In the genomic region with DNA sequence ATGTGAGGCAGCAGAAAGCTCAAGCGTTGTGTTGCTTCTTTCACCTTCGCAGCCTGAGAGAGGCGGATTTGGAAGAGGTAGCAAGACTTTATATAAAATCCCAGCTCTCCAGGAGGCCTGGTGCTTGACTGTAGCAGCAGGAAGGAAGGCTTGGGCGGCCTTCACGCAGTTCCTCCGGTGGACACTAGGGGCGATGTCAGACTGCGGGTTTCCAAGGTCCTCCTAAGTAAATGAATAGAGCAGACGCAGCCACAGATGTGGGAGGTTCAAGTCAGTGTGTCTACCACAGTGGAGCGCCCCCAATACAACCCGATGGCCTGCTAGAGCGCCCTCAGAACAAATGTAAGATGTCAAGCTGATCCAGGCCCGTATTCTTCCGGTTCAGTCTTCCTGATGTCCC, we compare ENCODE assay signal across 9 mouse cellular contexts.
A peak's percentile ranks its signal among the peaks of the same experiment; 100 is the strongest.
DNase-seq lines count a peak whose midpoint lies in the region; TF ChIP-seq lines count a peak whose summit lies in the region.
"Had no signal": no experiment of that assay in that cellular context is flagged by ENCODE, and none has a peak within 500 bp of the region (broad histone marks: within the 10 kb centered on the region; RNA-seq: fewer than 3 reads in every experiment).

No protein-coding gene starts in this region.

- peak; percentile 75 to 78 for DNase-seq in adrenal gland, adult 18-20 months (ENCODE audit: low spot score in 2 of 2)
- peak; percentile 81 for DNase-seq in embryo, embryonic 10.5 days (ENCODE audit: low spot score)
- DNase-seq in heart, adult 9 months (ENCODE audit: low spot score in 2 of 2), result peak; percentile 10 to 62
- peak; percentile 74 for DNase-seq in layer of hippocampus, adult 9-10 months (ENCODE audit: low spot score)
- peak; percentile 70 for DNase-seq in lung, postnatal 25 days (ENCODE audit: low spot score)
- DNase-seq in right cerebral cortex, postnatal 36 days (ENCODE audit: low spot score in 2 of 2), result peak; percentile 71 to 84
- DNase-seq in urinary bladder, postnatal 36 days (ENCODE audit: low spot score in 2 of 2), result peak; percentile 57 to 69

- peak; percentile 94 for TF ChIP-seq CTCF in E14TG2a.4 (conservative IDR thresholded peaks at IDR 0.05; ENCODE audit: low read length)

- no peaks in the 10 kb centered on the region for H3K9me3 ChIP-seq in E14TG2a.4 (ENCODE audit: low read length)
- H3K9me3 ChIP-seq: limb, embryonic 13.5 days had no signal

- no peaks in the 10 kb centered on the region for H3K36me3 ChIP-seq in E14TG2a.4 (ENCODE audit: insufficient read depth, low read length)
- H3K36me3 ChIP-seq: limb, embryonic 13.5 days had no signal

- H3K4me1 ChIP-seq in E14TG2a.4 (replicated peaks; ENCODE audit: low read depth, low read length), result peaks cover 9% of the 10 kb centered on the region

- no peak overlapping the region for H3K4me3 ChIP-seq in E14TG2a.4 (replicated peaks; ENCODE audit: low read length)
- H3K4me3 ChIP-seq: limb, embryonic 13.5 days had no signal

- no peaks in the 10 kb centered on the region for H3K27me3 ChIP-seq in E14TG2a.4 (ENCODE audit: insufficient read depth, low read length)
- H3K27me3 ChIP-seq: limb, embryonic 13.5 days had no signal
